Mouse (Mus musculus) cerebellum, postnatal 36 days (tissue): ENCODE measurements around the gene Tead2.

Source experiments
- DNase-seq, 2 experiments: peaks; one replicate each; pipeline ENCODE4 v3.0.0; 2021 to 2022; ENCODE audit warnings: mixed read lengths in 2 of 2

Gene Tead2

DNA sequence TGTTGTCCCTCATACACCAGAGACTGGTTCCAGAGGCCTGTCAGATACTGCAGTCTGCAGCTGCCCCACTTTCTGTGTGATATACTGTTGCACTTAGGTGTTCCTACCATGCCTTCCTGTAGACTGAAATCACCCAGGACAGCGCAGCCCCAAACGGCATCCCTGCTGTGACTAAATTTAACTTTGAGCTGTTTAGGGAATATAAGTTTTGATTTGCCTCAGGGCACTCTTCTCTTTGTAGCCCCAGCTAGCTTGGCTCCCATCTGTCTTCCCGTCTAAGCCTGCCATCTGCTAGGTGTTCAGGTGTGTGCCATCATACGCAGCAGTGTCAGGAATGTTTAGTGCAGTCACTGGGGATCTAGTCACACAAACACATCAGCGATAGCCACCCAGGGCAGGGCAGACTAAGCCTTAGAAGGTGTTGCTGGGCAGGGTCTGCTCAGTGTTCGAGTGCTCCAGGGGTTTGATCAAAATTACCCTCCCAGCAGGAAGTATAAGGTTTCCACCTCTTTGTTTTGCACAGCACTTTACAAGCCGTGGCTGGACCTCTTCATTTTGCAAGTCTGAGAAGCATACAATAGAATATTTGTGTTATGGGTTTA is 47.6 kb downstream of the Tead2 start:
- no peak for DNase-seq

DNA sequence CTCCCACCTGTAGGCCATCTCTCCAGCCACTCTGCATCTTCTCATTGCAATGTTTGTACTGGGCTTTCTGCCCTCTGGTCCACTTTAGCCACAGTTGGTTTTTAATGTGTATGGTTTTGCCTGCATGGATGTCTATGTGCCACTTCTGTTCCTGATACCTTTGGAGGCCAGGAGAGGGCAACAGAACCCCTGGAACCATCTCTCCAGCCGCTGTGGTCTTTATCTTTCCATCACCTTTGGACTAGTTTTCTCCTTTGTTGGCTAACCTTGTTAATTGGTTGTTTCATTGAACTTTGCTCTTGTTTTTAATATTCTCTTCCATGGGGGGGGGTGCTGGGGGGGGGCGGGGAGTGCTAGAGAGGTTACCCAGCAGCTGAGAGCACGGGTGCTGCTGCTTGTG is 48.8 kb downstream of the Tead2 start:
- DNase-seq, result no peak

DNA sequence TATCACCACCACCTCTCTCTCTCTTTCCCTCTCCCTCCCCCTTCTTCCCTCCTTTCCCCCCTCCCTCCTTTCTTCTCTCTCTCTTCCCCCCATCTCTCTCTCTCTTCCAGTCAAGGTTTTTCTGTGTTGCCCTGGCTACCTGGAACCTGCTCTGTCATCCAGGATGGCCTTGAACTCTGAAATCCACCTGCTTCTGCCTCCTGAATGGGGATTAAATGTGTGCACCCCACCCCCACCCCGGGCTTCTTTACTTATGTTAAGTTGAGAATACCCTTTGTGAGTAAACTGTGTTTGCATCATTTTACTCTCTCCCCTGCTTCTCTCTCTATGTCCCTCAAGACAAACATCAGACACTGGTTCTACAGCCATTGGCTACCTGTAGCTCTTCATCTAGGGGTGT is 50.0 kb downstream of the Tead2 start:
- DNase-seq, result no peak

DNA sequence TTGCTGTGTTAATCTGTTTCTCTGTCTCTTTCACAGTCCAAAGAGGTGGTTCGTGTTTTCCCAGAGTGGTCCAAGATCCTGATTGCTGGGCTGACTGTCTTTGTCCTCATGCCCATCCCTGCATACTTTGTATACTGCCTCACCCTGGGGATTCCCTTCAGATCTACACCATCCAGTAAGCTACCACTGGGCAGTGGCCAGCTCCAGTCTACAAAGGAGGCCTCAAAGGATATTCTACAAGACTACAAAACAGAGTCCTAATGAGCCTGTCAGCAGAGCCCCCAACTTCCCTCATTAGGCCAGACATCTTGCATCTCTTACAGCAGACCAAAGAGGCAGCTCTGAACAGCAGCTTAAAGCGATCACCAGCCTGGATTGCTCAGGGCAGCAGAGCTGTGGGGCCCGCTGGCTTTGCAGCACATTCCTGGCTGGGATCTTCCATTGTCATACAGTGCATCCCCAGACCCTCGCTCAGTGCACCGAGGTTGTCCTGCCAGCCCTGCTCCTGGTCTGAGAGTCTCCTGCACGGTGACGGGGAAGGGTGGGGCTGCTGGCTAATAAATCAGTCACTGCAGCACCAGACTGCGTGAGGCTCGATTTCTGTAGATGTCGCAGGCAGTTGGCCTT is 57.3 kb downstream of the Tead2 start:
- no peak for DNase-seq

DNA sequence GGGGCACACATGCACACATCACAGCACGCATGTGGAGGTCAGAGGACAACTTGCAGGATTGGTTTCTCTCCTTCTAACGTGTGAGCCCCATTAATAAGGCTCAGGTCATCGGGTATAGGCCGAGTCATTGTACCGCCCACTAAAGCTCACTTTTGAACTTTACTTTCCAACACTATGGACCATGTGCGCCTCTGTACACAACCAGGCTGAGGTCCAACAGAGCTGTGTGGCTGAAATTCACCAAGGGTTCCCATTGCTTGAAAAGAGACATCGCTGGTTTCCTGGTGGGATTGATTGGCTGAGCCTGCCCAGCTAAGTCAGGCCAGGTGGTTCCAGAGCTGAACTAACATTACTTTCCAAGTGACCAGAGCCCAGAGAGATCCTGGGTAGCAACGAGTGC is 58.1 kb downstream of the Tead2 start:
- no peak for DNase-seq

DNA sequence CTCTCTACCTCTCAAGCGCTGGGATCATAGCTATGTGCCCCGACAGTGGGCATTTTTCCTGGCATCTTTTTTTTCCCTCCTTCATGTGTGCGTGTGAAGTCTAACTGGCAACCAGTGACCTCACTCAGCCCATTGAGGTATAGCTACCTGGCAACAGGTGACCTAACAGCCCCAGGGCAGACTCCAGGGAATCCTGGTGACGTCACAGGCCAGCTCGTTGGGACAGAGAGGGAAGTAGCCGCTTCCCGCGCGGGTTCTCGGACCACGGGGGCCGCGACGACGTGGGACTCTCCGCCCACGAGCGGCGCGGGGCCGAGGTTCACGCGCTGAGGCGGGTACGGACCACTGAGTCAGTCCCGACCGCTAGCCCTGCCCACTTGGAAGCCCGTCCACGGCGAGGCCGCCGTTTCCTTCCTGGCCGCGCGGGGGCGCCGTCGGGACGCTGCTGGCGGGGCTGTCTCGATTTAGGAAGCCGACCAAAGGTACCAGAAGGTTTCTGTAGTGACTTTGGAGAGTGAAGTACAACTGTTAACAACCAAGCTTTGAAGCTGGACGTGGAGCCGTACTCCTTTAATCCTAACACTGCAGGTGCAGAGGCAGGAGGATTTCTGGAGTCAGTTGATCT is 61.7 kb downstream of the Tead2 start, which contains the start of gene Slc6a21:
Slc6a21 (plus strand) TSS at position 378 of the 625 bp plus-strand sequence.
- DNase-seq, result peak; percentile 78 to 79
